Mouse (Mus musculus) lung, adult 2 months (tissue): ENCODE results near the gene Ifit2. TPM values are rescaled to one million over a fixed set of nuclear protein-coding genes. Genes with fewer than 3 reads are reported as not detected.

Experiments
- DNase-seq: peaks from one replicate; pipeline ENCODE4 v3.0.0; 2022
- H3K4me1 ChIP-seq: fragments of 200-500 bp; 2 replicates; pipeline ENCODE4 v1.6.1; 2011; ENCODE audit warnings: low read length; ENCODE audit not compliant: control insufficient read depth, insufficient read depth
- H3K4me3 ChIP-seq: fragments of 200-500 bp; replicated peaks from 2 replicates; pipeline ENCODE3; 2011; ENCODE audit warnings: low read depth, mild to moderate bottlenecking, control low read depth, low read length; ENCODE audit errors: extremely low read depth
- CTCF ChIP-seq: fragments of 200-500 bp; IDR thresholded peaks from 2 replicates; pipeline ENCODE4 v1.5.1; 2011; ENCODE audit warnings: mild to moderate bottlenecking, low read length, control low read depth; ENCODE audit not compliant: insufficient read depth
- POLR2A ChIP-seq: fragments of 200-500 bp; IDR thresholded peaks from 2 replicates; pipeline ENCODE4 v1.6.1; 2011; ENCODE audit warnings: low read depth, mild to moderate bottlenecking, control low read depth, low read length, borderline replicate concordance; ENCODE audit errors: extremely low read depth
- WGBS: fragments of 180-500 bp; shearing (Covaris S2); methylation state at CpG from one replicate; pipeline ENCODE4 v1.1.7; 2018; 5-methylcytosine and 5-hydroxymethylcytosine counted together
- polyA plus RNA-seq: library from polyadenylated mRNA; depleted of rRNA; stranded (reverse); fragments of >200 nt; gene quantifications from 2 replicates; pipeline ENCODE4 v1.2.3, GENCODE M21; 2012

The Ifit2 gene
- polyA plus RNA-seq, 1 experiment, result 6.3 TPM

GRCm38 (mm10) chr19:34532061-34532751 lies 18.3 kb upstream of the Ifit2 start:
- no peak for DNase-seq
- H3K4me1 ChIP-seq, result no peaks in the 10 kb centered on the region
- no peak for TF ChIP-seq POLR2A
- no peak for TF ChIP-seq CTCF
- whole genome bisulfite sequencing, result 96% methylated on average over 4 of the region's 4 CpGs
- H3K4me3 ChIP-seq, result no peak overlapping the region

- H3K4me3 ChIP-seq, result no peak overlapping the region
- 52% methylated on average over 1 of the region's 1 CpGs for WGBS
- no peaks in the 10 kb centered on the region for H3K4me1 ChIP-seq
- no peak for DNase-seq
- TF ChIP-seq POLR2A, result no peak
- no peak for TF ChIP-seq CTCF
Measured at GRCm38 (mm10) chr19:34539422-34539821, 11.1 kb upstream of the Ifit2 start.

- Histone ChIP-seq H3K4me1 (no peaks in the 10 kb centered on the region), H3K4me3 (no peak overlapping the region)
- TF ChIP-seq POLR2A (no peak), CTCF (no peak)
- DNase-seq, result no peak
- WGBS, result 88% methylated on average over 4 of the region's 4 CpGs
Measured at GRCm38 (mm10) chr19:34546211-34546610, 4.3 kb upstream of the Ifit2 start.

GRCm38 (mm10) chr19:34547976-34548375 lies 2.5 kb upstream of the Ifit2 start:
- 27% methylated on average over 7 of the region's 7 CpGs for WGBS
- peaks cover 6% of the 10 kb centered on the region for H3K4me1 ChIP-seq
- H3K4me3 ChIP-seq, result no peak overlapping the region
- peak; percentile 82 for DNase-seq
- peak; percentile 92 for TF ChIP-seq CTCF
- TF ChIP-seq POLR2A, result no peak

- Histone ChIP-seq H3K4me1 (peaks cover 12% of the 10 kb centered on the region), H3K4me3 (no peak overlapping the region)
- WGBS, result 26% methylated on average over 4 of the region's 4 CpGs
- no peak for DNase-seq
- TF ChIP-seq CTCF (no peak), POLR2A (no peak)
Measured at GRCm38 (mm10) chr19:34550205-34550533, 325 bp upstream of the Ifit2 start.

GRCm38 (mm10) chr19:34551981-34552380 lies 1.5 kb downstream of the Ifit2 start:
- Histone ChIP-seq H3K4me3 (no peak overlapping the region), H3K4me1 (peaks cover 12% of the 10 kb centered on the region)
- 27% methylated on average over 5 of the region's 5 CpGs for WGBS
- no peak for TF ChIP-seq POLR2A
- TF ChIP-seq CTCF, result no peak
- DNase-seq, result peak; percentile 39

GRCm38 (mm10) chr19:34553021-34553420 lies 2.5 kb downstream of the Ifit2 start:
- WGBS, result 12% methylated on average over 6 of the region's 6 CpGs
- peak; percentile 35; the same call in 1 of the 2 replicates for TF ChIP-seq POLR2A
- TF ChIP-seq CTCF, result no peak
- H3K4me1 ChIP-seq, result peaks cover 12% of the 10 kb centered on the region
- DNase-seq, result no peak
- H3K4me3 ChIP-seq, result no peak overlapping the region

- Histone ChIP-seq H3K4me1 (peaks cover 12% of the 10 kb centered on the region), H3K4me3 (no peak overlapping the region)
- DNase-seq, result no peak
- TF ChIP-seq CTCF (no peak), POLR2A (no peak)
- WGBS, result 27% methylated on average over 3 of the region's 3 CpGs
Measured at GRCm38 (mm10) chr19:34553522-34553921, 3.0 kb downstream of the Ifit2 start.

- TF ChIP-seq POLR2A (no peak), CTCF (no peak)
Measured at GRCm38 (mm10) chr19:34554061-34554460, 3.6 kb downstream of the Ifit2 start.

GRCm38 (mm10) chr19:34556621-34557020 lies 6.1 kb downstream of the Ifit2 start:
- WGBS, result 39% methylated on average over 3 of the region's 3 CpGs
- no peak for DNase-seq
- no peak overlapping the region for H3K4me3 ChIP-seq
- peaks cover 11% of the 10 kb centered on the region for H3K4me1 ChIP-seq
- no peak for TF ChIP-seq POLR2A
- TF ChIP-seq CTCF, result no peak

More at GRCm38 (mm10) chr19:34554061-34554460, 3.6 kb downstream of the Ifit2 start:
- DNase-seq, result no peak
- peaks cover 12% of the 10 kb centered on the region for H3K4me1 ChIP-seq
- no peak overlapping the region for H3K4me3 ChIP-seq
